Mouse (Mus musculus) lung, embryonic 16.5 days (tissue): ENCODE results near the gene Pik3ap1. TPM values are rescaled to one million over a fixed set of nuclear protein-coding genes. Genes with fewer than 3 reads are reported as not detected.

Experiments used
- ATAC-seq: fragments of 200-750 bp; cut with Nextera tagmentation; 2 replicates; pipeline ENCODE4 v1.8.0; 2017; ENCODE audit warnings: low read depth, mild to moderate bottlenecking, moderate library complexity
- H3K27ac ChIP-seq: fragments of 300-500 bp; sonication (generic); 2 replicates; pipeline ENCODE4 v1.5.1; 2014; ENCODE audit warnings: mild to moderate bottlenecking, control low read depth, low read length
- H3K27me3 ChIP-seq: fragments of 300-500 bp; sonication (generic); 2 replicates; pipeline ENCODE4 v1.6.1; 2014; ENCODE audit warnings: low read depth, low read length, mixed read lengths; ENCODE audit not compliant: control insufficient read depth, insufficient read depth
- H3K36me3 ChIP-seq: fragments of 300-500 bp; sonication (generic); 2 replicates; pipeline ENCODE4 v1.6.1; 2014; ENCODE audit warnings: low read length; ENCODE audit not compliant: control insufficient read depth, insufficient read depth
- H3K4me1 ChIP-seq: fragments of 300-500 bp; sonication (generic); replicated peaks from 2 replicates; pipeline ENCODE4 v1.6.1; 2014; ENCODE audit warnings: low read length, mixed read lengths; ENCODE audit not compliant: control insufficient read depth, insufficient read depth
- H3K4me2 ChIP-seq: fragments of 300-500 bp; sonication (generic); 2 replicates; pipeline ENCODE4 v1.6.1; 2014; ENCODE audit warnings: low read depth, low read length, control low read depth
- H3K4me3 ChIP-seq: fragments of 300-500 bp; sonication (generic); 2 replicates; pipeline ENCODE4 v1.5.1; 2014; ENCODE audit warnings: mild to moderate bottlenecking, low read length, control low read depth
- H3K9ac ChIP-seq: fragments of 300-500 bp; sonication (generic); 2 replicates; pipeline ENCODE4 v1.6.1; 2014; ENCODE audit warnings: low read length, control low read depth
- H3K9me3 ChIP-seq: fragments of 300-500 bp; sonication (generic); 2 replicates; pipeline ENCODE4 v1.6.1; 2016; ENCODE audit warnings: low read length; ENCODE audit not compliant: control insufficient read depth
- WGBS: fragments of 180-500 bp; shearing (Covaris S2); extraction: QIAGEN DNeasy Blood & Tissue Kit; methylation state at CpG from one replicate; pipeline ENCODE4 v1.1.7; 2014; 5-methylcytosine and 5-hydroxymethylcytosine counted together
- polyA plus RNA-seq: library from polyadenylated mRNA; unstranded; fragments of >200 nt; fragmentation: Nextera tagmentation; extraction: Ambion mirVana; gene quantifications from 2 replicates; pipeline ENCODE4 v1.2.1, GENCODE M21; 2015

Pik3ap1 gene
- polyA plus RNA-seq, 1 experiment from 2014 or later, result 3.1 TPM

DNA sequence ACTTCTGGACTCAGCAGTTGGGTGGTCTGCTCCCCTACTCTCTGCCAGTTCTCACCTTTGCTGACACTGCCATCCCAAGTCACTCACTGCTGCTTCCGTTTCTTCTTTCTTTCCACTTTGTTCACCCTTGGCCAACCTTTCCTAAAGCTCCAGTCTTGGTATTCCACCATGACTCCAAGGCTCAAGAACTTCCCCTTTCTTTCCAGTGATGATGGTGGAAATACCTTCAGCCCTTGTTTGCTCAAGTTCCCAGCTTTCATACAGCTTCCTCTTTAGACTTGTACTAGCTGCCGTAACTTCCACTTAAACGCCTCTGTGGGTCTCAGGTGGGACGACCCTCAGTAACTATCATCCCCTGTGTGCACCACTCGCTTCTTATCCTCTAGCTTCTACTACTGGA lies 142.9 kb downstream of the Pik3ap1 start:
- no peak for ATAC-seq
- no peaks in the 10 kb centered on the region for H3K9me3 ChIP-seq
- H3K27ac ChIP-seq, result no peak overlapping the region
- H3K9ac ChIP-seq, result no peak overlapping the region
- H3K36me3 ChIP-seq, result peaks cover 29% of the 10 kb centered on the region
- H3K4me1 ChIP-seq, result no peaks in the 10 kb centered on the region
- 87% methylated on average over 5 of the region's 5 CpGs for WGBS
- H3K27me3 ChIP-seq, result no peaks in the 10 kb centered on the region
- no peak overlapping the region for H3K4me3 ChIP-seq
- H3K4me2 ChIP-seq, result no peak overlapping the region

DNA sequence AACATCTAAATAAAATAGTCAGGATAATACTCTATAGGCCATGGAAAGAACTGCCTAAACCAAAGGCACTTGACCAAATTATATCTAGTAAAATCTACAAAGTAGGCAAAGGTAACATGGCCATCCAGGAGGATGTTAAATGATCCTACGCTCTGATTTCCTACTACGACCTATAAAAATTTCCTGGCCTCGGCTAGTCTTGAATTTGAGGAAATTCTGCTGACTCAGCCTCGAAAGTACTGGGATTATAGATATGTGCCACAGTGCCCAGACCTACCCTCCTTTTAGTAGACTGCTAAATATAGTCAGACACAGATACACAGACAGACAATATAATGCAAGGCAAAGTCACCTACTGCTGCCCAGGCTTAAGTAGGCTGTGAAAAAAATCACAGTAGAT lies 151.2 kb downstream of the Pik3ap1 start:
- no peak overlapping the region for H3K9ac ChIP-seq
- 88% methylated on average over 4 of the region's 4 CpGs for WGBS
- H3K36me3 ChIP-seq, result peaks cover 39% of the 10 kb centered on the region
- H3K27me3 ChIP-seq, result no peaks in the 10 kb centered on the region
- no peak overlapping the region for H3K4me2 ChIP-seq
- no peak overlapping the region for H3K27ac ChIP-seq
- H3K4me3 ChIP-seq, result no peak overlapping the region
- H3K9me3 ChIP-seq, result no peaks in the 10 kb centered on the region
- no peaks in the 10 kb centered on the region for H3K4me1 ChIP-seq
- ATAC-seq, result no peak

Other genes with a start within 250 kb of the Pik3ap1 start
- gene Tll2, start 178.3 kb downstream of the Pik3ap1 start, polyA plus RNA-seq, result not detected in 2 replicates
- gene Tm9sf3, start 121.1 kb downstream of the Pik3ap1 start, polyA plus RNA-seq, result 133 and 135 TPM in 2 replicates
- 10.7 and 11.4 TPM in 2 replicates for gene Lcor, start 97.5 kb upstream of the Pik3ap1 start, polyA plus RNA-seq
- gene Gm340, start 197.3 kb upstream of the Pik3ap1 start, polyA plus RNA-seq, result 1.9 and 2.1 TPM in 2 replicates